Mouse (Mus musculus): ENCODE results near the gene Pdgfc. TPM values are rescaled to one million over a fixed set of nuclear protein-coding genes. Genes with fewer than 3 reads are reported as not detected.

The Pdgfc gene
- 4.6 and 4.9 TPM in 2 replicates for polyA plus RNA-seq (2012; rRNA removed)

- Histone ChIP-seq H3K27ac (ENCODE audit: insufficient read depth, low read length) (peak within 1 kb of the TSS; percentile 88), H3K4me3 (ENCODE audit: insufficient read depth, low read length) (peak within 1 kb of the TSS; percentile 93), H3K4me1 (ENCODE audit: control insufficient read depth, insufficient read depth, low read length) (peaks cover 2% of the 10 kb centered on the region; the same call in 1 of the 2 replicates)
- TF ChIP-seq CTCF (IDR thresholded peaks at IDR 0.05; ENCODE audit: extremely low read depth, insufficient read depth, low read length) = no peak
- TF ChIP-seq POLR2A (IDR thresholded peaks at IDR 0.05; ENCODE audit: extremely low read depth, insufficient read depth, low read length) = no peak
Measured at GRCm38 (mm10) chr3:81036151-81036553, at the start of gene Pdgfc. Pdgfc (plus strand) TSS chr3:81036416.

DNA sequence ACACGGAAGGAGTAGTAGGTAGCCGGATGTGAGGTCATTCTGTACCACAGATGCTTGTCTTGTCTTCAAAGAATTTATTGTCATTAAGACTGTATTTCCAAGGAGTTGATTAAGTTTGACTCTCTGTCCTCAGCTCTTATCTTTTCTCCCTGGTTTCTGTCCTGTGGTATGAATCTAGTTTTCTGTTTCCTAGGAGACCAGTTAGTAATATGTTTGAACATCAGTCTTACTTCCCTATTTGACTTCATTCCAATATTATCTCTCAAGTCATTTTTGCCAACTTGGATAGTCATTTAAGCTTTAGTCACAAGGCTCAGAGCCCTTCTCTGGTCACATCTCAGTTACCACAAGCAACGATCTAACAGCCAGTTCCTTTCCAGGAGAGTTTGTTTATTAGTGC is 27.0 kb upstream of the Pdgfc start:
- TF ChIP-seq CTCF (IDR thresholded peaks at IDR 0.05; ENCODE audit: extremely low read depth, insufficient read depth, low read length) (no peak), POLR2A (IDR thresholded peaks at IDR 0.05; ENCODE audit: extremely low read depth, insufficient read depth, low read length) (no peak)
- no peaks in the 10 kb centered on the region for H3K4me1 ChIP-seq (ENCODE audit: control insufficient read depth, insufficient read depth, low read length)
- no peak overlapping the region for H3K27ac ChIP-seq (ENCODE audit: insufficient read depth, low read length)
- no peak overlapping the region for H3K4me3 ChIP-seq (ENCODE audit: insufficient read depth, low read length)

- Histone ChIP-seq H3K27ac (ENCODE audit: insufficient read depth, low read length) (no peak overlapping the region), H3K4me1 (ENCODE audit: control insufficient read depth, insufficient read depth, low read length) (no peaks in the 10 kb centered on the region), H3K4me3 (ENCODE audit: insufficient read depth, low read length) (no peak overlapping the region)
- TF ChIP-seq CTCF (IDR thresholded peaks at IDR 0.05; ENCODE audit: extremely low read depth, insufficient read depth, low read length) (no peak), POLR2A (IDR thresholded peaks at IDR 0.05; ENCODE audit: extremely low read depth, insufficient read depth, low read length) (no peak)
Measured at GRCm38 (mm10) chr3:81009899-81010298, 26.3 kb upstream of the Pdgfc start.

DNA sequence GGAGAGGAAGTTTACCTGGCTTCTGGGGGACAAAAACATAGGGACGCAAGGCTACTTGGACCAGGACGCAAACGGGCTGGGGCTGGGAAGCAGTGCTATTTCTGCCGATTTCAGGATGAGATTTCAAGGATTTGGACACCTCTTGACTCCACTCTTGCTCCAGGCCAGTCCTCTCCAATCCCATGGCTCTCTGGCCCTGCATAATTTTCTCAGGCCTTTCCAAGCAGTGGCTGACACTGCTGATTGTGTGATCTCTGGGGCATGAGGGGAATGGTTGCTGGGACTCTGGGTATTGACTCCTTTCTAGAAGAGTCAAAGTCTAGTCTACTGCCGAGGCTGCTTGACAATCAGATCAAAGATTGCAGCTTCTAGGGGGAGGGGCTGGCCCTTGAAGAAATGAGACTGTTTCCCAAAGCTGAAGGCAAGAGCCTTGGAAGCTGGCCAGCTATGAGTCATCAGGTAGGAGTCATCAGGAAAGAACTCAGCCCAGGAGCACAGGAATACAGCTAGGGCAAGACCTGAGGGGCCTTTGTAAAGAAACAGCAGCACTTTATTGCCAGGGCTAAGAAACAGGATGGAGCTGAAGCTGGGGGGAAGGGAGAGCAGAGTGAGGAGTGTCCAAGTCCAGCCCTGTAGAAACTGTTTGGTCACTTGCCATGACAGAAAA is 18.7 kb upstream of the Pdgfc start:
- TF ChIP-seq POLR2A (IDR thresholded peaks at IDR 0.05; ENCODE audit: extremely low read depth, insufficient read depth, low read length) (no peak), CTCF (IDR thresholded peaks at IDR 0.05; ENCODE audit: extremely low read depth, insufficient read depth, low read length) (no peak)
- Histone ChIP-seq H3K4me3 (ENCODE audit: insufficient read depth, low read length) (no peak overlapping the region), H3K27ac (ENCODE audit: insufficient read depth, low read length) (no peak overlapping the region), H3K4me1 (ENCODE audit: control insufficient read depth, insufficient read depth, low read length) (no peaks in the 10 kb centered on the region)

DNA sequence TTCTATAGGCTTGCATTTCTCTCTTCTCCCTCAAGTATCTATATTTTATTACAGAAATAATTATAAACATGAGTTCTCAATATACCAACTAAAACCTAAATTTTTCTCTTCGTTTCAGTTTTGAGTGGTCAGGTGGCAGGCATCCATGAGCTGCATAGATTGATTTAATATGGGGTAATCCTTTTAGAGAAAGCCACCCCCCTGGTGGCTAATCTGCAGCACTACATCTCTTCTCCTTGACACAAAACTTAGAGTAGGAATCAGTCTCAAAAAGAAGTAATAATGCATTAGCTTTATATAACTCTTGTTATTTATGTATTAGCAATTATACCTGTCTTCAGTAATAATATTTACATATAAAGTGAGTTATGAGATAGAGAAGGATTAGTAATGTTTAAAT is 16.2 kb upstream of the Pdgfc start:
- TF ChIP-seq POLR2A (IDR thresholded peaks at IDR 0.05; ENCODE audit: extremely low read depth, insufficient read depth, low read length) (no peak), CTCF (IDR thresholded peaks at IDR 0.05; ENCODE audit: extremely low read depth, insufficient read depth, low read length) (no peak)
- H3K4me1 ChIP-seq (ENCODE audit: control insufficient read depth, insufficient read depth, low read length) = no peaks in the 10 kb centered on the region
- H3K27ac ChIP-seq (ENCODE audit: insufficient read depth, low read length) = no peak overlapping the region
- no peak overlapping the region for H3K4me3 ChIP-seq (ENCODE audit: insufficient read depth, low read length)

- TF ChIP-seq POLR2A (IDR thresholded peaks at IDR 0.05; ENCODE audit: extremely low read depth, insufficient read depth, low read length) = no peak
- no peak for TF ChIP-seq CTCF (IDR thresholded peaks at IDR 0.05; ENCODE audit: extremely low read depth, insufficient read depth, low read length)
- H3K4me3 ChIP-seq (ENCODE audit: insufficient read depth, low read length) = no peak overlapping the region
- no peaks in the 10 kb centered on the region for H3K4me1 ChIP-seq (ENCODE audit: control insufficient read depth, insufficient read depth, low read length)
- H3K27ac ChIP-seq (ENCODE audit: insufficient read depth, low read length) = no peak overlapping the region
Measured at GRCm38 (mm10) chr3:81021783-81022182, 14.4 kb upstream of the Pdgfc start.

DNA sequence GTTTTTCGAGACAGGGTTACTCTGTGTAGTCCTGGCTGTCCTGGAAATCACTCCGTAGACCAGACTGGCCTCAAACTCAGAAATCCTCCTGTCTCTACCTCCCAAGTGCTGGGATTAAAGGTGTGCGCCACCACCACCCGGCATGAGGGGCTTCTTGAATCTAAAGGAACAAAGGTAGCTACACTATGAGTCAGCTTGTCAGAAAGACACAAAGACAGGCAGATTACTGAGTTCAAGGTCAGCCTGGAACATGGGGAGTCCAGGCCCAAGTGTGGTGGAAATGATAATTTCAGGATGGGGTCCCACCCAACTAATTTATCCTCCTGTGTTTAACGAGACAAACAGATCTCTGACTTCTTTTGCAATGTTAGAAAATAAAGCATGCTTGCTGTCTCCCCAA is 13.9 kb upstream of the Pdgfc start:
- Histone ChIP-seq H3K4me1 (ENCODE audit: control insufficient read depth, insufficient read depth, low read length) (no peaks in the 10 kb centered on the region), H3K4me3 (ENCODE audit: insufficient read depth, low read length) (no peak overlapping the region), H3K27ac (ENCODE audit: insufficient read depth, low read length) (no peak overlapping the region)
- TF ChIP-seq POLR2A (IDR thresholded peaks at IDR 0.05; ENCODE audit: extremely low read depth, insufficient read depth, low read length) (no peak), CTCF (IDR thresholded peaks at IDR 0.05; ENCODE audit: extremely low read depth, insufficient read depth, low read length) (no peak)

DNA sequence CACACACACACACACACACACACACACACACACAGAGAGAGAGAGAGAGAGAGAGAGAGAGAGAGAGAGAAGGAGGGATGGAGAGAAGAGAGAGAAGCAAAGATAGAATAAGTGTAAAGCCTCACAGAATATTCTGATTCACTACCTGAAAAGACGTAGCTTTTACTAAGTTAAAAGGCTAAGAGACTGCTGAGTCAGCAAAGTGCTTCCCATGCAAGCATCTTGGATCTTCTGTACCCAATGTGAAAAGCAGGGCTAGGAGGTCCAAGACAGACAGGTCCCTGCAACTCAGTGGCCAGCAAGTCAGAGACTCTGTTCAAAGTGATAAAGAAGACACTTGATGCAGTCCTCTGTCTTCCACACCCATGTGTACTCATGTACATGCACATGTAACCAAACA is 13.4 kb upstream of the Pdgfc start:
- Histone ChIP-seq H3K27ac (ENCODE audit: insufficient read depth, low read length) (no peak overlapping the region), H3K4me1 (ENCODE audit: control insufficient read depth, insufficient read depth, low read length) (no peaks in the 10 kb centered on the region), H3K4me3 (ENCODE audit: insufficient read depth, low read length) (no peak overlapping the region)
- TF ChIP-seq CTCF (IDR thresholded peaks at IDR 0.05; ENCODE audit: extremely low read depth, insufficient read depth, low read length) (no peak), POLR2A (IDR thresholded peaks at IDR 0.05; ENCODE audit: extremely low read depth, insufficient read depth, low read length) (no peak)

GRCm38 (mm10) chr3:81023568-81023967 is 12.6 kb upstream of the Pdgfc start:
- no peak overlapping the region for H3K27ac ChIP-seq (ENCODE audit: insufficient read depth, low read length)
- no peaks in the 10 kb centered on the region for H3K4me1 ChIP-seq (ENCODE audit: control insufficient read depth, insufficient read depth, low read length)
- TF ChIP-seq CTCF (IDR thresholded peaks at IDR 0.05; ENCODE audit: extremely low read depth, insufficient read depth, low read length) = no peak
- TF ChIP-seq POLR2A (IDR thresholded peaks at IDR 0.05; ENCODE audit: extremely low read depth, insufficient read depth, low read length) = no peak
- H3K4me3 ChIP-seq (ENCODE audit: insufficient read depth, low read length) = no peak overlapping the region

DNA sequence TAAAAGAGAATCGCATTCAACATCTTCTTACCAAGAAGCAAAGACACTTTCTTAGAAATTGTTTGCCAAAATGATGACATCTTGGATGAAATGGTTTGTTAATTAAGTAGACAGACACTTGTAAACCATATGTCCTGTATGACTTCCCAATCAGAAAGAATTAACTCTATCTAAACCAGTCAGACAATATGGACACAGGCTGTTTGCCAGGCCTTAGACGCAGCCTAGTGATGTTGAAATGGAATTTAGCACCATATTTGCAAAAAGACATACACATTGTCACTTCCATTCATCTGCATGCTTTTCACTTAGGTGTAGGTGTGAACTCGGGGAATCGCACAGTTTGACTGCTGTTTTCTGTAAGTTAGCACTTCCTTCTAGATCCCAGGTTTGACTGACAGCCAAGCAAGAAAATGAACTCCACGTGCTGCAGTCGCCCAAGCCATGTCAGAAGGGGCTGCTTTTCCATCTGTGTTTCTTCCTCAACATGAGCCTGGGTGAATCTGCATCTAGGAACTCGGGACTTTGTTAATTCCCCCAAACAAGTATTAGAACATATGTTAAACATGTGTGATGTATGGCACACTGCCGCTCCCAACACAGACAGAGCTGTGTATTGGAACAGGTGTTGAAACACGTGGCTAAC is 10.5 kb upstream of the Pdgfc start:
- Histone ChIP-seq H3K4me1 (ENCODE audit: control insufficient read depth, insufficient read depth, low read length) (no peaks in the 10 kb centered on the region), H3K4me3 (ENCODE audit: insufficient read depth, low read length) (no peak overlapping the region), H3K27ac (ENCODE audit: insufficient read depth, low read length) (no peak overlapping the region)
- no peak for TF ChIP-seq CTCF (IDR thresholded peaks at IDR 0.05; ENCODE audit: extremely low read depth, insufficient read depth, low read length)
- no peak for TF ChIP-seq POLR2A (IDR thresholded peaks at IDR 0.05; ENCODE audit: extremely low read depth, insufficient read depth, low read length)

Data from cortical plate, adult 2 months (tissue).